Mouse (Mus musculus) MEL (cell line): Measurements from ENCODE around the gene Shroom1. TPM values are rescaled to one million over a fixed set of nuclear protein-coding genes. Genes with fewer than 3 reads are reported as not detected.

ENCODE experiments used
- DNase-seq: peaks from one replicate; pipeline ENCODE4 v3.0.0; 2011; ENCODE audit warnings: low read depth, low spot score
- H3K27ac ChIP-seq: 2 replicates; pipeline ENCODE4 v1.5.1; 2012; ENCODE audit warnings: low read depth, mild to moderate bottlenecking, control low read depth, low read length, moderate library complexity; ENCODE audit not compliant: control insufficient read depth
- H3K27me3 ChIP-seq, 2 experiments: fragments of 150-350 bp in 1 of 2; sonication (generic) in 1 of 2; 2 replicates each; pipeline ENCODE4 v1.6.1; 2012; ENCODE audit warnings: low read length in 2 of 2, mild to moderate bottlenecking in 2 of 2, improper control_type of control experiment in 1 of 2, moderate library complexity in 1 of 2; ENCODE audit not compliant: insufficient read depth in 2 of 2, control insufficient read depth in 1 of 2
- H3K36me3 ChIP-seq, 2 experiments: 2 replicates each; pipeline ENCODE4 v1.6.1; 2012 to 2014; ENCODE audit warnings: low read length in 2 of 2, improper control_type of control experiment in 1 of 2, inconsistent platforms in 1 of 2, mild to moderate bottlenecking in 1 of 2; ENCODE audit not compliant: insufficient read depth in 2 of 2, control insufficient read depth in 1 of 2
- H3K4me1 ChIP-seq, 2 experiments: fragments of 150-350 bp in 1 of 2; sonication (generic) in 1 of 2; 2 replicates each; pipeline ENCODE4 v1.6.1; 2012; ENCODE audit warnings: low read length in 2 of 2, improper control_type of control experiment in 1 of 2, mild to moderate bottlenecking in 1 of 2; ENCODE audit not compliant: insufficient read depth in 2 of 2, control insufficient read depth in 1 of 2
- H3K4me3 ChIP-seq, 2 experiments: fragments of 150-350 bp in 1 of 2; sonication (generic) in 1 of 2; 2 replicates each; pipeline ENCODE4 v1.5.1; 2012; ENCODE audit warnings: low read depth in 2 of 2, low read length in 2 of 2, mild to moderate bottlenecking in 2 of 2, moderate library complexity in 2 of 2, control low read depth in 1 of 2, improper control_type of control experiment in 1 of 2; ENCODE audit not compliant: control insufficient read depth in 1 of 2, insufficient read depth in 1 of 2
- H3K79me2 ChIP-seq: 2 replicates; pipeline ENCODE4 v1.6.1; 2012; ENCODE audit warnings: mild to moderate bottlenecking, low read length, moderate library complexity; ENCODE audit not compliant: control insufficient read depth, poor library complexity, insufficient read depth
- H3K9ac ChIP-seq: 2 replicates; pipeline ENCODE4 v1.6.1; 2012; ENCODE audit warnings: low read depth, mild to moderate bottlenecking, control low read depth, low read length, moderate library complexity; ENCODE audit not compliant: control insufficient read depth, poor library complexity, severe bottlenecking
- H3K9me3 ChIP-seq: fragments of 150-350 bp; sonication (generic); replicated peaks from 2 replicates; pipeline ENCODE4 v1.6.1; 2012; ENCODE audit warnings: mild to moderate bottlenecking, low read length, improper control_type of control experiment, moderate library complexity; ENCODE audit not compliant: insufficient read depth
- BHLHE40 ChIP-seq: IDR thresholded peaks from 2 replicates; pipeline ENCODE4 v1.6.1; 2012; ENCODE audit warnings: low read depth, mild to moderate bottlenecking, inconsistent platforms, low read length, improper control_type of control experiment, borderline replicate concordance
- ETS1 ChIP-seq: IDR thresholded peaks from 2 replicates; pipeline ENCODE4 v1.6.1; 2012; ENCODE audit warnings: low read depth, mild to moderate bottlenecking, inconsistent platforms, low read length, improper control_type of control experiment, moderate library complexity
- GABPA ChIP-seq: IDR thresholded peaks from 2 replicates; pipeline ENCODE4 v1.6.1; 2012; ENCODE audit warnings: low read depth, mild to moderate bottlenecking, inconsistent platforms, low read length, improper control_type of control experiment, moderate library complexity
- GATA1 ChIP-seq: IDR thresholded peaks from 2 replicates; pipeline ENCODE4 v1.6.1; 2011; ENCODE audit warnings: low read depth, low read length, improper control_type of control experiment
- MAX ChIP-seq: IDR thresholded peaks from 2 replicates; pipeline ENCODE4 v1.6.1; 2011; ENCODE audit warnings: low read length, improper control_type of control experiment
- MYB ChIP-seq: IDR thresholded peaks from 2 replicates; pipeline ENCODE4 v1.6.1; 2011; ENCODE audit warnings: mild to moderate bottlenecking, low read depth, low read length, improper control_type of control experiment
- MYC ChIP-seq: IDR thresholded peaks from 2 replicates; pipeline ENCODE4 v1.6.1; 2011; ENCODE audit warnings: low read depth, mild to moderate bottlenecking, low read length, improper control_type of control experiment, moderate library complexity
- NRF1 ChIP-seq: IDR thresholded peaks from 2 replicates; pipeline ENCODE4 v1.6.1; 2014; ENCODE audit warnings: low read depth, mild to moderate bottlenecking, inconsistent platforms, low read length, improper control_type of control experiment, moderate library complexity; ENCODE audit not compliant: poor library complexity, insufficient read depth, severe bottlenecking
- POLR2AphosphoS5 ChIP-seq: IDR thresholded peaks from 2 replicates; pipeline ENCODE4 v1.6.1; 2012; ENCODE audit warnings: low read depth, borderline replicate concordance, mild to moderate bottlenecking, inconsistent platforms, low read length, moderate library complexity, mixed read lengths
- RCOR1 ChIP-seq: IDR thresholded peaks from 2 replicates; pipeline ENCODE4 v1.6.1; 2012; ENCODE audit warnings: low read depth, mild to moderate bottlenecking, inconsistent platforms, low read length, improper control_type of control experiment
- TAL1 ChIP-seq: IDR thresholded peaks from 2 replicates; pipeline ENCODE4 v1.6.1; 2012; ENCODE audit warnings: mild to moderate bottlenecking, inconsistent platforms, low read length, moderate library complexity, mixed read lengths
- TBP ChIP-seq: IDR thresholded peaks from 2 replicates; pipeline ENCODE4 v1.8.0; 2011; ENCODE audit warnings: low read depth, low read length, improper control_type of control experiment
- TCF12 ChIP-seq: IDR thresholded peaks from 2 replicates; pipeline ENCODE4 v1.6.1; 2014; ENCODE audit warnings: low read depth, mild to moderate bottlenecking, inconsistent platforms, low read length, improper control_type of control experiment, moderate library complexity
- UBTF ChIP-seq: IDR thresholded peaks from 2 replicates; pipeline ENCODE4 v1.6.1; 2012; ENCODE audit warnings: low read depth, mild to moderate bottlenecking, inconsistent platforms, low read length, improper control_type of control experiment, moderate library complexity, borderline replicate concordance; ENCODE audit not compliant: insufficient read depth
- USF1 ChIP-seq: IDR thresholded peaks from 2 replicates; pipeline ENCODE4 v1.6.1; 2014; ENCODE audit warnings: low read depth, mild to moderate bottlenecking, inconsistent platforms, low read length, improper control_type of control experiment, moderate library complexity
- ZC3H11A ChIP-seq: IDR thresholded peaks from 2 replicates; pipeline ENCODE4 v1.6.1; 2012; ENCODE audit warnings: low read depth, mild to moderate bottlenecking, inconsistent platforms, low read length, improper control_type of control experiment
- ZMIZ1 ChIP-seq: IDR thresholded peaks from 2 replicates; pipeline ENCODE4 v1.6.1; 2012; ENCODE audit warnings: low read depth, mild to moderate bottlenecking, inconsistent platforms, low read length, improper control_type of control experiment, moderate library complexity
- ZNF384 ChIP-seq: IDR thresholded peaks from 2 replicates; pipeline ENCODE4 v1.6.1; 2012; ENCODE audit warnings: low read depth, mild to moderate bottlenecking, inconsistent platforms, low read length, improper control_type of control experiment
- polyA plus RNA-seq, 2 experiments: library from polyadenylated mRNA; stranded (reverse) in 1 of 2; unstranded in 1 of 2; fragments of >175 nt in 1 of 2; fragments of >200 nt in 1 of 2; gene quantifications; 2 replicates each; pipeline versions ENCODE4 v1.2.1 to v1.2.4; 2012; ENCODE audit warnings: low replicate concordance in 2 of 2, low read depth in 1 of 2; ENCODE audit not compliant: insufficient read length in 2 of 2, insufficient read depth in 1 of 2, missing spikeins in 1 of 2
- total RNA-seq: library from RNA; depleted of rRNA; stranded (reverse); fragments of 300-350 nt; gene quantifications from 2 replicates; pipeline ENCODE4 v1.2.3, GENCODE M21; 2012

Gene Shroom1
- total and polyA plus RNA-seq, 3 experiments = 0.19 TPM; not detected in 2

- Histone ChIP-seq H3K27me3 (peaks cover 4 to 5% of the 10 kb centered on the region in 2 experiments), H3K27ac (no peak overlapping the region), H3K4me3 (no peak overlapping the region), H3K4me1 (peaks cover 18 to 25% of the 10 kb centered on the region in 2 experiments), H3K79me2 (no peaks in the 10 kb centered on the region), H3K9me3 (no peaks in the 10 kb centered on the region), H3K9ac (no peak overlapping the region), H3K36me3 (peaks cover 0 to 27% of the 10 kb centered on the region in 2 experiments; a peak in 2 of 4 replicates)
- TF ChIP-seq UBTF (no peak), TBP (no peak), USF1 (no peak), MYB (no peak), MAX (no peak), GATA1 (no peak), NRF1 (no peak), GABPA (no peak), ZNF384 (no peak), ETS1 (no peak), ZC3H11A (no peak), BHLHE40 (no peak), MYC (no peak), TCF12 (no peak), RCOR1 (no peak), POLR2AphosphoS5 (no peak), TAL1 (no peak)
- no peak for DNase-seq
Measured at GRCm38 (mm10) chr11:53478383-53479170, 21.6 kb downstream of the Shroom1 start.

DNA sequence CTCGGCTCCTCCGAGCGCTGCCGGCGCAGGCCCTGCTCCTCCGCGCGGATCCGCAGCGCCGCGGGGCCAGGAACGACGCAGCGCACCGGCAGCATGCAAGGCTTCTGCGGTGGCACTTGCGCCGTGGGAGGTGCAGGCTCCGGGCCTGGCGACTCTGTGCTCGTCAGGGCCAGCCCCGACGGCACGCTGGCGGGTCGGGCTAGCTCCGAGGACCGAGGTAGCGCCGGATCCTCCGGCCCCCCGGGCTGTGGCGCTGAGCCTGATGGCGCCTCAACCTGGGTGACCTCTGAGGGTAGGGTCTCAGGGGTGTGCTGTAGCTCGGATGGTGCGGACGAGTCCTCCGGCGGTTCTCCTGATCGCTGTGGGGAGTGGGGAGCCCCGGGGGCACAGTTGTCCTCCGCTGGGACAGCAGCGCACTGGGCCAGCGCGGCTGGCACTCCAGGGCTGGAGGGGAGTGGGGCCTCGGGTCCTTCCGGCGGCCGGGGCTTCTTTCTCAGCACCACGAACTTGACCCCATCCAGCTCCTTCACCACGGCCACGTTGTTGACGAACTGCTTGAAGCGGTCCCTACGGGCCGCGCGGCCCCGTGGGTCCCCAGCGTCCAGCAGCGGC lies 22.3 kb downstream of the Shroom1 start:
- H3K4me1 ChIP-seq = peaks cover 22 to 30% of the 10 kb centered on the region in 2 experiments
- H3K79me2 ChIP-seq = no peaks in the 10 kb centered on the region
- peaks cover 4% of the 10 kb centered on the region in 2 experiments for H3K27me3 ChIP-seq
- no peaks in the 10 kb centered on the region for H3K9me3 ChIP-seq
- H3K36me3 ChIP-seq = peaks cover 0 to 34% of the 10 kb centered on the region in 2 experiments; a peak in 2 of 4 replicates
- H3K4me3 ChIP-seq = no peak overlapping the region
- no peak overlapping the region for H3K9ac ChIP-seq
- TF ChIP-seq NRF1 (no peak), USF1 (no peak), UBTF (no peak), ZMIZ1 (no peak), MYC (no peak)
- DNase-seq = no peak
- no peak overlapping the region for H3K27ac ChIP-seq
